Comparison of ENCODE assay signal across 12 mouse cellular contexts in genomic region chr5:23423036-23423435, GRCm38 (mm10).
"Had no signal": no experiment of that assay in that cellular context is flagged by ENCODE, and none has a peak within 500 bp of the region (broad histone marks: within the 10 kb centered on the region; RNA-seq: fewer than 3 reads in every experiment).

No protein-coding gene starts in this region.

- H3K27ac ChIP-seq: kidney, postnatal 0 days; layer of hippocampus, adult 2 months; limb, embryonic 10.5 days; liver, embryonic 12.5 days; lung, embryonic 15.5 days; midbrain, embryonic 13.5 days; neural tube, embryonic 12.5 days had no signal

- H3K27me3 ChIP-seq: liver, embryonic 12.5 days; lung, embryonic 15.5 days; midbrain, embryonic 13.5 days; neural tube, embryonic 12.5 days had no signal

- H3K9ac ChIP-seq: liver, embryonic 12.5 days; lung, embryonic 15.5 days; midbrain, embryonic 13.5 days; neural tube, embryonic 12.5 days had no signal

- H3K4me2 ChIP-seq: liver, embryonic 12.5 days; lung, embryonic 15.5 days; midbrain, embryonic 13.5 days; neural tube, embryonic 12.5 days had no signal

- H3K4me3 ChIP-seq: layer of hippocampus, adult 2 months; limb, embryonic 10.5 days; liver, embryonic 12.5 days; lung, embryonic 15.5 days; midbrain, embryonic 13.5 days; neural tube, embryonic 12.5 days had no signal

- DNase-seq: kidney, adult 8-10 months; kidney, postnatal 36 days; spleen, adult 18-20 months; thymus, adult 2 months; thymus, postnatal 25 days had no signal

- ATAC-seq: liver, embryonic 12.5 days; midbrain, embryonic 13.5 days had no signal

- H3K9me3 ChIP-seq: limb, embryonic 10.5 days; liver, embryonic 12.5 days; lung, embryonic 15.5 days; midbrain, embryonic 13.5 days; neural tube, embryonic 12.5 days had no signal
